ENCODE assay signal across 9 mouse cellular contexts in the genomic region with DNA sequence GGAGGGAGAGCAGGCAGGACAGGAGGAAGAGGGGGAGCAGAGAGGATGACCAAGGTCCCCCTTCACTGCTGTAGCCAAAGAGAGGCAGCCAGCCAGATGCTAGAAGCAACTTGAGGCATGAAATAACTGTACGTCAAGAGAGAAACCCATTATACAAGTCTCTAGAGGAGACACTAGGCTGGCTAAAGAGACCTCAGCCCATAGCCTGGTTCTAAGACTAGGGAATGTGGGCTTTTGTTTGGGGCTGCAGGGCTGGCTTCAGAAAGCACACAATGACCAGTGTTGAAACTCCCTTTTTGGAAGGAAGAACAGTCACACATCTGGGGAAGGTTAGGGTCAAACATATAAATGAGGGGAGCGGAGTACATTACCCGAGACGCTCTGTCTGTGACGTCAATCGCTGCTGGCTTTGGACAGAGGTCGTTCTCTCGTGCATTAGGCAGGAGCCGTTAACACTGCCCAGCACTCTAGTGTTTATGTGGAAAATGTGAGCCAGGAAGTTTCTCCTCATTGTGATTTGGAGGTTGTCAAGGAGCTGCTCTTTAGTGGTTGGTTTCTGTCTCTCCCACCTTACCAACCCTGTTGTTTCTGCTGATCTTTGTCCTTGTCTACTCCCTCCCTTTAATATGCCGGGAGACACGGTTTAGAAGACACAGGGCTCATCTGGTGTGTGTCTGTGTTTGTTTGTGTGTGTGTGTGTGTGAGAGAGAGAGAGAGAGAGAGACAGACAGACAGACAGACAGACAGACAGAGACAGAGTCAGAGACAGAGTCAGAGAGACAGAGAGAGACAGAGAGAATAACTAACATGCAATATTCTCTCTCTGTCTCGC. TPM values are rescaled to one million over a fixed set of nuclear protein-coding genes. Genes with fewer than 3 reads are reported as not detected.
DNase-seq lines count a peak whose midpoint lies in the region; ATAC-seq and TF ChIP-seq lines count a peak whose summit lies in the region.
"Had no signal": no experiment of that assay in that cellular context is flagged by ENCODE, and none has a peak within 500 bp of the region (broad histone marks: within the 10 kb centered on the region; RNA-seq: fewer than 3 reads in every experiment).

No protein-coding gene starts in this region.

- no peak overlapping the region for H3K4me3 ChIP-seq in forebrain, embryonic 14.5 days (ENCODE audit: low read depth, low read length)
- H3K4me3 ChIP-seq in forebrain, postnatal 0 days (ENCODE audit: low read depth, low read length) = no peak overlapping the region
- no peak overlapping the region for H3K4me3 ChIP-seq in heart, embryonic 16.5 days (ENCODE audit: low read length)
- no peak overlapping the region for H3K4me3 ChIP-seq in kidney, postnatal 0 days (replicated peaks; ENCODE audit: low read depth, low read length)
- no peak overlapping the region for H3K4me3 ChIP-seq in midbrain, embryonic 14.5 days (replicated peaks; ENCODE audit: low read depth, low read length)
- H3K4me3 ChIP-seq: erythroblast, embryonic 14.5 days had no signal

- no peak overlapping the region for H3K4me2 ChIP-seq in forebrain, embryonic 14.5 days (ENCODE audit: low read length)
- no peak overlapping the region for H3K4me2 ChIP-seq in forebrain, postnatal 0 days (ENCODE audit: low read depth)
- peak overlapping the region; percentile 22 for H3K4me2 ChIP-seq in heart, embryonic 16.5 days (ENCODE audit: low read depth, low read length)
- H3K4me2 ChIP-seq in kidney, postnatal 0 days (ENCODE audit: low read length) = 0 out of 2 replicates have a peak overlapping the region, but pooled peaks have one; percentile 3
- peak overlapping the region; percentile 29 for H3K4me2 ChIP-seq in midbrain, embryonic 14.5 days (ENCODE audit: low read length)

- H3K27ac ChIP-seq in forebrain, embryonic 14.5 days (ENCODE audit: low read depth, low read length) = no peak overlapping the region
- no peak overlapping the region for H3K27ac ChIP-seq in forebrain, postnatal 0 days (ENCODE audit: low read depth, low read length)
- peak overlapping the region; percentile 19 for H3K27ac ChIP-seq in heart, embryonic 16.5 days (ENCODE audit: low read length)
- no peak overlapping the region for H3K27ac ChIP-seq in kidney, postnatal 0 days
- H3K27ac ChIP-seq in midbrain, embryonic 14.5 days (replicated peaks; ENCODE audit: low read depth, low read length) = no peak overlapping the region

- 0 out of 2 replicates have a peak, but pooled peaks cover 10% of the 10 kb centered on the region for H3K4me1 ChIP-seq in forebrain, embryonic 14.5 days (ENCODE audit: control insufficient read depth, insufficient read depth, low read length)
- H3K4me1 ChIP-seq in forebrain, postnatal 0 days (ENCODE audit: insufficient read depth) = no peaks in the 10 kb centered on the region
- H3K4me1 ChIP-seq in heart, embryonic 16.5 days (ENCODE audit: control insufficient read depth, insufficient read depth, low read length) = peaks cover 12% of the 10 kb centered on the region
- H3K4me1 ChIP-seq in kidney, postnatal 0 days (replicated peaks; ENCODE audit: insufficient read depth, low read length) = no peaks in the 10 kb centered on the region
- peaks cover 7% of the 10 kb centered on the region; the same call in 1 of the 2 replicates for H3K4me1 ChIP-seq in midbrain, embryonic 14.5 days (ENCODE audit: control insufficient read depth, insufficient read depth, low read length)

- no peaks in the 10 kb centered on the region for H3K27me3 ChIP-seq in forebrain, embryonic 14.5 days (replicated peaks; ENCODE audit: control insufficient read depth, insufficient read depth, low read length)
- no peaks in the 10 kb centered on the region for H3K27me3 ChIP-seq in forebrain, postnatal 0 days (ENCODE audit: insufficient read depth, low read length)
- no peaks in the 10 kb centered on the region for H3K27me3 ChIP-seq in heart, embryonic 16.5 days (ENCODE audit: control insufficient read depth, insufficient read depth, low read length)
- H3K27me3 ChIP-seq in kidney, postnatal 0 days (ENCODE audit: insufficient read depth, low read length) = no peaks in the 10 kb centered on the region
- H3K27me3 ChIP-seq in midbrain, embryonic 14.5 days (ENCODE audit: control insufficient read depth, insufficient read depth, low read length) = no peaks in the 10 kb centered on the region

- H3K36me3 ChIP-seq in forebrain, embryonic 14.5 days (ENCODE audit: control insufficient read depth, insufficient read depth, low read length) = no peaks in the 10 kb centered on the region
- no peaks in the 10 kb centered on the region for H3K36me3 ChIP-seq in forebrain, postnatal 0 days (ENCODE audit: insufficient read depth)
- no peaks in the 10 kb centered on the region for H3K36me3 ChIP-seq in heart, embryonic 16.5 days (ENCODE audit: control insufficient read depth, insufficient read depth)
- no peaks in the 10 kb centered on the region for H3K36me3 ChIP-seq in kidney, postnatal 0 days (ENCODE audit: insufficient read depth, low read length)
- H3K36me3 ChIP-seq in midbrain, embryonic 14.5 days (ENCODE audit: control insufficient read depth, insufficient read depth, low read length) = no peaks in the 10 kb centered on the region

- peak; percentile 32; the same call in 1 of the 2 replicates for ATAC-seq in forebrain, embryonic 14.5 days
- ATAC-seq in forebrain, postnatal 0 days = no peak
- ATAC-seq in heart, embryonic 16.5 days (replicated peaks; ENCODE audit: extremely low read depth, insufficient read depth, low FRiP score) = peak; percentile 71
- ATAC-seq in kidney, postnatal 0 days (replicated peaks; ENCODE audit: low FRiP score, low read depth) = no peak; the same call in 1 of the 2 replicates
- ATAC-seq in midbrain, embryonic 14.5 days (ENCODE audit: low FRiP score, low TSS enrichment) = no peak

- TF ChIP-seq CTCF in forebrain, postnatal 0 days (IDR thresholded peaks at IDR 0.05; ENCODE audit: low read depth) = no peak
- no peak for TF ChIP-seq CTCF in kidney, postnatal 0 days (IDR thresholded peaks at IDR 0.05; ENCODE audit: low read depth)

- no peaks in the 10 kb centered on the region for H3K9me3 ChIP-seq in forebrain, embryonic 14.5 days (replicated peaks; ENCODE audit: control insufficient read depth, low read length)
- no peaks in the 10 kb centered on the region for H3K9me3 ChIP-seq in forebrain, postnatal 0 days (ENCODE audit: low read length)
- H3K9me3 ChIP-seq in heart, embryonic 16.5 days (replicated peaks; ENCODE audit: control insufficient read depth, low read length) = no peaks in the 10 kb centered on the region
- no peaks in the 10 kb centered on the region for H3K9me3 ChIP-seq in kidney, postnatal 0 days (replicated peaks; ENCODE audit: low read length)
- no peaks in the 10 kb centered on the region for H3K9me3 ChIP-seq in midbrain, embryonic 14.5 days (ENCODE audit: control insufficient read depth, low read length)

- 49% methylated on average over 12 of the region's 12 CpGs for WGBS in forebrain, embryonic 14.5 days
- 36% methylated on average over 12 of the region's 12 CpGs for whole genome bisulfite sequencing in forebrain, postnatal 0 days
- WGBS in heart, embryonic 16.5 days = 26% methylated on average over 12 of the region's 12 CpGs
- 24% methylated on average over 12 of the region's 12 CpGs for WGBS in kidney, postnatal 0 days
- WGBS in midbrain, embryonic 14.5 days = 49% methylated on average over 12 of the region's 12 CpGs

- DNase-seq in forebrain, embryonic 14.5 days (ENCODE audit: low spot score) = no peak
- DNase-seq in forebrain, postnatal 0 days = no peak
- DNase-seq in kidney, postnatal 0 days (ENCODE audit: low spot score) = peak; percentile 73
- peak; percentile 20 for DNase-seq in midbrain, embryonic 14.5 days
- no peak for DNase-seq in spleen, adult 18-20 months
- DNase-seq in layer of hippocampus, adult 9-11 months = no peak
- no peak for DNase-seq in yolk sac, embryonic 10.5 days (ENCODE audit: low spot score)

- no peak overlapping the region for H3K9ac ChIP-seq in forebrain, embryonic 14.5 days (ENCODE audit: low read length)
- no peak overlapping the region for H3K9ac ChIP-seq in forebrain, postnatal 0 days
- H3K9ac ChIP-seq in heart, embryonic 16.5 days (ENCODE audit: low read length) = no peak overlapping the region
- no peak overlapping the region for H3K9ac ChIP-seq in kidney, postnatal 0 days (ENCODE audit: low read depth, low read length)
- H3K9ac ChIP-seq in midbrain, embryonic 14.5 days (replicated peaks; ENCODE audit: low read length) = no peak overlapping the region

RNA-seq across cellular contexts. Expression of gene Gm45716, which starts 57.5 kb away (rescaled TPM):
- 19.6 and 21.4 TPM in 2 replicates for polyA plus RNA-seq in forebrain, embryonic 14.5 days (2014; fragmentation: Nextera tagmentation; extraction: Ambion mirVana)
- total RNA-seq in forebrain, postnatal 0 days (2014; rRNA removed) = 12.0 and 14.5 TPM in 2 replicates
- 24.7 and 32.7 TPM in 2 replicates for polyA plus RNA-seq in forebrain, postnatal 0 days (2015; fragmentation: Nextera tagmentation; extraction: Ambion mirVana)
- 53.0 TPM in 2 replicates for polyA plus RNA-seq in heart, embryonic 16.5 days (2015; fragmentation: Nextera tagmentation; extraction: Ambion mirVana)
- 13.9 and 14.3 TPM in 2 replicates for polyA plus RNA-seq in kidney, postnatal 0 days (2015; fragmentation: Nextera tagmentation; extraction: Ambion mirVana)
- 29.6 and 30.3 TPM in 2 replicates for polyA plus RNA-seq in midbrain, embryonic 14.5 days (2014; fragmentation: Nextera tagmentation; extraction: Ambion mirVana)

Comparison
In these comparisons a context has a peak if more than half of its experiments do, and no peak if none do; other contexts are left out.
1. ATAC-seq: peak in forebrain, embryonic 14.5 days (single experiment) and heart, embryonic 16.5 days (single experiment); none in forebrain, postnatal 0 days (single experiment), kidney, postnatal 0 days (single experiment) and midbrain, embryonic 14.5 days (single experiment).
2. DNase-seq: peak in kidney, postnatal 0 days (single experiment) and midbrain, embryonic 14.5 days (single experiment); none in forebrain, embryonic 14.5 days (single experiment), forebrain, postnatal 0 days (single experiment), spleen, adult 18-20 months (0 of 2), layer of hippocampus, adult 9-11 months (single experiment) and yolk sac, embryonic 10.5 days (single experiment).
3. H3K4me2 ChIP-seq: peak in heart, embryonic 16.5 days (single experiment), kidney, postnatal 0 days (single experiment) and midbrain, embryonic 14.5 days (single experiment); none in forebrain, embryonic 14.5 days (single experiment) and forebrain, postnatal 0 days (single experiment).